Mouse (Mus musculus): ENCODE measurements at regions not wholly inside any gene's neighbourhood (a gene's known extent, or its start where the extent isn't known, plus 50 kb on each side); places are given as distances from the start of the nearest gene placed in this dataset.
A peak's percentile ranks its signal among the peaks of the same experiment; 100 is the strongest.

GRCm38 (mm10) chr1:94904982-94905507, 408.4 kb upstream of the Fam174a start:
- ATAC-seq: no peak
- 83% methylated on average over 3 of the region's 3 CpGs for WGBS
- Histone ChIP-seq H3K9ac (replicated peaks; ENCODE audit: low read depth, low read length) (no peak overlapping the region), H3K36me3 (ENCODE audit: control insufficient read depth, insufficient read depth) (no peaks in the 10 kb centered on the region), H3K27ac (ENCODE audit: low read length) (no peak overlapping the region), H3K4me2 (ENCODE audit: low read length) (no peak overlapping the region), H3K27me3 (replicated peaks; ENCODE audit: control insufficient read depth, insufficient read depth, low read length) (no peaks in the 10 kb centered on the region), H3K4me3 (replicated peaks; ENCODE audit: low read length) (no peak overlapping the region), H3K9me3 (ENCODE audit: control insufficient read depth, low read length) (no peaks in the 10 kb centered on the region), H3K4me1 (replicated peaks; ENCODE audit: control insufficient read depth, insufficient read depth, low read length) (no peaks in the 10 kb centered on the region)

DNA sequence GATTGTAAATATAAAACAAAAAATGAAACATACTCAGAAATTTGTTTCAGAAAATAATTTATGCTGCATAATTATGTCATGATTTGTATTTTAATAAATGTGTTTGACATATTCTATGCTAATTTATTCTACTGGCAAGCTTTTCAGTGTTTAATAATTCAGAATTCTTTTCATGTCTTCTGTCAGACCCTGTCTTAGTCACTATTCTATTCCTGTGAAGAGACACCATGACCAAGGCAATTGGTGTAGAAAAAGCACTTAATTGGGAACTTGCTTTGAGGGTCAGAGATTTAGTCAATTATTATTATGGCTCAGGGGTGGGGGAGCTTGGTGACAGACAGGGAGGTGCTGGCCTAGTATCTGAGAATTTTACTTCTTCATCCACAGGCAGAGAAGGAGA, 402.6 kb upstream of the Fam174a start:
- Histone ChIP-seq H3K9ac (replicated peaks; ENCODE audit: low read depth, low read length) (no peak overlapping the region), H3K27me3 (replicated peaks; ENCODE audit: control insufficient read depth, insufficient read depth, low read length) (no peaks in the 10 kb centered on the region), H3K27ac (ENCODE audit: low read length) (no peak overlapping the region), H3K4me3 (replicated peaks; ENCODE audit: low read length) (no peak overlapping the region), H3K4me2 (ENCODE audit: low read length) (no peak overlapping the region), H3K9me3 (ENCODE audit: control insufficient read depth, low read length) (no peaks in the 10 kb centered on the region), H3K4me1 (replicated peaks; ENCODE audit: control insufficient read depth, insufficient read depth, low read length) (no peaks in the 10 kb centered on the region), H3K36me3 (ENCODE audit: control insufficient read depth, insufficient read depth) (no peaks in the 10 kb centered on the region)
- peak; percentile 50; the same call in 1 of the 2 replicates for ATAC-seq

All from forebrain, embryonic 16.5 days (tissue).